Mouse (Mus musculus): ENCODE measurements around the gene C1s1. TPM values are rescaled to one million over a fixed set of nuclear protein-coding genes. Genes with fewer than 3 reads are reported as not detected.
"Not testable (repeated sequence)": the region's sequence is repeated elsewhere in the genome, so short reads cannot be mapped to it uniquely, and the experiment has no call there.

The C1s1 gene
- polyA plus RNA-seq, 1 experiment: 3.9 TPM

GRCm38 (mm10) chr6:124491427-124491826 is 50.7 kb downstream of the C1s1 start:
- no peak for TF ChIP-seq CTCF (IDR thresholded peaks at IDR 0.05; ENCODE audit: low read depth, low read length)
- TF ChIP-seq POLR2A (IDR thresholded peaks at IDR 0.05; ENCODE audit: insufficient read depth, low read length): no peak
- TF ChIP-seq EP300 (IDR thresholded peaks at IDR 0.05; ENCODE audit: insufficient read depth, low read depth, low read length): no peak
- Histone ChIP-seq H3K4me3 (ENCODE audit: low read depth, low read length) (no peak overlapping the region), H3K27ac (ENCODE audit: insufficient read depth, low read length) (no peak overlapping the region), H3K9me3 (replicated peaks; ENCODE audit: control insufficient read depth, insufficient read depth, low read length, poor library complexity, severe bottlenecking) (no peaks in the 10 kb centered on the region; the same call in 1 of the 2 replicates), H3K27me3 (ENCODE audit: control insufficient read depth, insufficient read depth, low read length, poor library complexity, severe bottlenecking) (no peaks in the 10 kb centered on the region), H3K36me3 (ENCODE audit: control insufficient read depth, insufficient read depth, low read length, poor library complexity, severe bottlenecking) (no peaks in the 10 kb centered on the region), H3K4me1 (ENCODE audit: control insufficient read depth, insufficient read depth, low read length) (no peaks in the 10 kb centered on the region), H3K9ac (ENCODE audit: low read depth, poor library complexity, severe bottlenecking) (no peak overlapping the region)

DNA sequence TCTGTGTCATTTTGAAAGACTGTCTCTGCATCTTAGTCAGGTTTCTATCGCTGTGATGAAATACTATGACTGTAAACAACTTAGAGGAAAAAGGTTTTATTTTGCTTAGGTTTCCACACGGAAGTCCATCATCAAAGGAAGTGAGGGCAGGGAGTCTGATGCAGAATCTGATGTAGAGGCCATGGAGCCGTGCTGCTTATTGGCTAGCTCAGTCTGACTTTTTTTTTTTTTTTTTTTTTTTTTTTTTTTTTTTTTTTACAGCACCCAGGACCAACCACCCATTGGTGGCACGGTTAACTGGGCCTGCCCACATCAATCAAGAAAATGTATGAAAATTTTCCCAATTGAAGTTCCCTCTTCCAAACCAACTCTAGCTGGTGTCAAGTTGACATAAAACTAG is 53.2 kb downstream of the C1s1 start:
- TF ChIP-seq EP300 (IDR thresholded peaks at IDR 0.05; ENCODE audit: insufficient read depth, low read depth, low read length) (no peak), POLR2A (IDR thresholded peaks at IDR 0.05; ENCODE audit: insufficient read depth, low read length) (no peak), CTCF (IDR thresholded peaks at IDR 0.05; ENCODE audit: low read depth, low read length) (no peak)
- Histone ChIP-seq H3K9ac (ENCODE audit: low read depth, poor library complexity, severe bottlenecking) (no peak overlapping the region), H3K9me3 (replicated peaks; ENCODE audit: control insufficient read depth, insufficient read depth, low read length, poor library complexity, severe bottlenecking) (no peaks in the 10 kb centered on the region), H3K27me3 (ENCODE audit: control insufficient read depth, insufficient read depth, low read length, poor library complexity, severe bottlenecking) (no peaks in the 10 kb centered on the region), H3K4me1 (ENCODE audit: control insufficient read depth, insufficient read depth, low read length) (no peaks in the 10 kb centered on the region), H3K27ac (ENCODE audit: insufficient read depth, low read length) (no peak overlapping the region), H3K4me3 (ENCODE audit: low read depth, low read length) (no peak overlapping the region), H3K36me3 (ENCODE audit: control insufficient read depth, insufficient read depth, low read length, poor library complexity, severe bottlenecking) (no peaks in the 10 kb centered on the region)

- no peak overlapping the region for H3K27ac ChIP-seq (ENCODE audit: insufficient read depth, low read length)
- no peak overlapping the region for H3K4me3 ChIP-seq (ENCODE audit: low read depth, low read length)
- no peak overlapping the region for H3K9ac ChIP-seq (ENCODE audit: low read depth, poor library complexity, severe bottlenecking)
- H3K4me1 ChIP-seq (ENCODE audit: control insufficient read depth, insufficient read depth, low read length): no peaks in the 10 kb centered on the region
- H3K27me3 ChIP-seq (ENCODE audit: control insufficient read depth, insufficient read depth, low read length, poor library complexity, severe bottlenecking): no peaks in the 10 kb centered on the region
- no peaks in the 10 kb centered on the region for H3K36me3 ChIP-seq (ENCODE audit: control insufficient read depth, insufficient read depth, low read length, poor library complexity, severe bottlenecking)
- H3K9me3 ChIP-seq (replicated peaks; ENCODE audit: control insufficient read depth, insufficient read depth, low read length, poor library complexity, severe bottlenecking): no peaks in the 10 kb centered on the region
- no peak for TF ChIP-seq EP300 (IDR thresholded peaks at IDR 0.05; ENCODE audit: insufficient read depth, low read depth, low read length)
- TF ChIP-seq POLR2A (IDR thresholded peaks at IDR 0.05; ENCODE audit: insufficient read depth, low read length): no peak
- TF ChIP-seq CTCF (IDR thresholded peaks at IDR 0.05; ENCODE audit: low read depth, low read length): no peak
Observed at GRCm38 (mm10) chr6:124487509-124487908, 54.6 kb downstream of the C1s1 start.

DNA sequence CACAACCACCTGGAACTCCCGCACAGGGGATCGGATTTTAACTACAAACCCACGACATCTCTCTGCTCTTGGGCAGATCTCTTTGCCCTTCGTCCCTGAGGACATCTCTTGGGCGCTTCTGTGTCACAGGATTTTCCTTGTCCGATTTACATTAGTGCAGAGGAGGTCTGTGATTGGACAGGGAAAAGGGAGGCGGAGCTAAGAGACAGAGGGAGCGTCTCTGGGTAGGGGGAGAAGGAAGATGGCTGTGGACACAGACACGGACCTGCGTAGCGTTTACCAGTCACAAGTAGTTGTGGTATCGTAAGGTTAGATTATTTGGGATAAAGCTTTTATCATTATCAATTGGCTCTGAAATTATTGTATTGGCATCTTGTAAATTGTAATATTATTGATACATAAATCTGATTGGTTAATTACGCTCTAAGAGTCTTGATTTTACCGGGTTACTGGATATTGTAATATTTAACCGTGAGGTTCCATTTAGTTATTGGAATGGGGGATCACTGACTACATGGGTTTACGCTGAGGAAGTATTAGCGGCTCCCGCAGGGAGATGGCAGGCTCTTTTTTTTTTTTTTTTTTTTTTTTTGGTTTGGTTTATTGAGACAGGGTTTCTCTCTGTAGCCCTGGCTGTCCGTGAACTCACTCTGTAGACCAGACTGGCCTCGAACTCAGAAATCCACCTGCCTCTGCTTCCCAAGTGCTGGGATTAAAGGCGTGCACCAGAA is 56.6 kb downstream of the C1s1 start:
- no peaks in the 10 kb centered on the region for H3K4me1 ChIP-seq (ENCODE audit: control insufficient read depth, insufficient read depth, low read length)
- H3K4me3 ChIP-seq (ENCODE audit: low read depth, low read length): peak overlapping the region; percentile 77
- H3K9ac ChIP-seq (ENCODE audit: low read depth, poor library complexity, severe bottlenecking): peak overlapping the region; percentile 73
- no peaks in the 10 kb centered on the region for H3K27me3 ChIP-seq (ENCODE audit: control insufficient read depth, insufficient read depth, low read length, poor library complexity, severe bottlenecking)
- no peaks in the 10 kb centered on the region for H3K9me3 ChIP-seq (replicated peaks; ENCODE audit: control insufficient read depth, insufficient read depth, low read length, poor library complexity, severe bottlenecking)
- peak overlapping the region; percentile 58; the same call in 1 of the 2 replicates for H3K27ac ChIP-seq (ENCODE audit: insufficient read depth, low read length)
- no peaks in the 10 kb centered on the region for H3K36me3 ChIP-seq (ENCODE audit: control insufficient read depth, insufficient read depth, low read length, poor library complexity, severe bottlenecking)
- TF ChIP-seq EP300 (IDR thresholded peaks at IDR 0.05; ENCODE audit: insufficient read depth, low read depth, low read length): no peak
- no peak for TF ChIP-seq CTCF (IDR thresholded peaks at IDR 0.05; ENCODE audit: low read depth, low read length)
- peak; percentile 80 for TF ChIP-seq POLR2A (IDR thresholded peaks at IDR 0.05; ENCODE audit: insufficient read depth, low read length)

GRCm38 (mm10) chr6:124484851-124485250 is 57.3 kb downstream of the C1s1 start:
- Histone ChIP-seq H3K4me1 (ENCODE audit: control insufficient read depth, insufficient read depth, low read length) (no peaks in the 10 kb centered on the region), H3K27ac (ENCODE audit: insufficient read depth, low read length) (no peak overlapping the region), H3K9me3 (replicated peaks; ENCODE audit: control insufficient read depth, insufficient read depth, low read length, poor library complexity, severe bottlenecking) (no peaks in the 10 kb centered on the region), H3K36me3 (ENCODE audit: control insufficient read depth, insufficient read depth, low read length, poor library complexity, severe bottlenecking) (no peaks in the 10 kb centered on the region), H3K27me3 (ENCODE audit: control insufficient read depth, insufficient read depth, low read length, poor library complexity, severe bottlenecking) (no peaks in the 10 kb centered on the region), H3K9ac (ENCODE audit: low read depth, poor library complexity, severe bottlenecking) (peak overlapping the region; percentile 71), H3K4me3 (ENCODE audit: low read depth, low read length) (no peak overlapping the region)
- no peak for TF ChIP-seq EP300 (IDR thresholded peaks at IDR 0.05; ENCODE audit: insufficient read depth, low read depth, low read length)
- no peak for TF ChIP-seq POLR2A (IDR thresholded peaks at IDR 0.05; ENCODE audit: insufficient read depth, low read length)
- TF ChIP-seq CTCF (IDR thresholded peaks at IDR 0.05; ENCODE audit: low read depth, low read length): no peak

DNA sequence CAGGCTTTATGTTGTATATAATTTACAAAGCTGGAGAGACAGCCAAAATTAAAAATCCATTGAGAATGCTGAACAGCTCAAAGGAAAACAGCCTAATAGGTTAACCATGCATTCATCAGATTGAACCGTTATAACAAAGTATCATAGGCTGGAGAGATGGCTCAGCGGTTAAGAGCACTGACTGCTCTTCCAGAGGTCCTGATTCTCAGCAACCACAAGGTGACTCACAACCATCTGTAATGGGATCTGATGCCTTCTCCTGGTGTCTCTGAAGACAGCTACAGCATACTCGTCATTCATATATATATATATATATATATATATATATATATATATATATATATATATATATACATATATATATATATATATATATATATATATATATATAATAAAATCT is 58.3 kb downstream of the C1s1 start:
- H3K4me1 ChIP-seq (ENCODE audit: control insufficient read depth, insufficient read depth, low read length): not testable (repeated sequence)

More for the DNA sequence above, 58.3 kb downstream of the C1s1 start:
- not testable (repeated sequence) for H3K36me3 ChIP-seq (ENCODE audit: control insufficient read depth, insufficient read depth, low read length, poor library complexity, severe bottlenecking); H3K9ac ChIP-seq (ENCODE audit: low read depth, poor library complexity, severe bottlenecking); H3K4me3 ChIP-seq (ENCODE audit: low read depth, low read length); H3K9me3 ChIP-seq (replicated peaks; ENCODE audit: control insufficient read depth, insufficient read depth, low read length, poor library complexity, severe bottlenecking); H3K27me3 ChIP-seq (ENCODE audit: control insufficient read depth, insufficient read depth, low read length, poor library complexity, severe bottlenecking); H3K27ac ChIP-seq (ENCODE audit: insufficient read depth, low read length)
